Mouse (Mus musculus): ENCODE results near the gene Pacsin2. TPM values are rescaled to one million over a fixed set of nuclear protein-coding genes. Genes with fewer than 3 reads are reported as not detected.

Gene Pacsin2
- polyA plus RNA-seq, 1 experiment: 94.9 TPM

DNA sequence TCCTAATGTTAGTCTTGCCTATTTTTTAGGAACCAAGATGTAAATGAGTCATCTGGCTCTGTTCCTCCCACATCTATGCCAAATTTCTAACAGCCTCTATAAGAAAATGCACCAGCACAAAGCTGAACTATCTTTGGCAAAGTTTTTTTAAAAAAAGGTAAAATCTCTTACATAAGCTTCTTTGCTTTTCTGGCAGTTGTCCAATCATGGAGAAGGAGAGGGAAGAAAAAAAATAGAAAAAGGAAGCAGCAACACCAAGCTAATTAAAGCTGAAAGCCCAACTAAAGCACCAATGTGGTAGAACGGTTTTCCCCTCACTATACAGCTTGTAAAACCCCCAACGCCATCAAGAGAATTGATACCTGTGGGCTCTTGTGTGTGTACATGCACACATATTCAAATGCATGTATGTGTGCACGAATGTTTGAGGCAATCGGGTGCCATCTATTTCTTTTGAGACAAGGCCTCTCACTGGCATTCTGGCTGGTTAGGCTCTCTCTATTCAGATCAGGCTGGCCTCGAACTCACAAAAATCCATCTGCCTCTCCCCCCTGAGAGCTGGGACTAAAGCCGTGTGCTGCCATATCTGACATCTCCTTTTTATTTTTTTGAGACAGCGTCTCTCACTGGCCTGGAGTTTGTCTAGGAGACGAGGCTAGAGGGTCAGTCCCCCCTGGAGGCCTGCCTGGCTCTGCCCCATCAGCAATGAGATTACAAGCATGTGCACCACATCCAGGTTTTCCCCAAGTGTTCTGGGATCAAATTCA lies 28.9 kb downstream of the Pacsin2 start:
- no peak overlapping the region for H3K27ac ChIP-seq (ENCODE audit: insufficient read depth, low read length)
- no peaks in the 10 kb centered on the region for H3K27me3 ChIP-seq (ENCODE audit: control insufficient read depth, insufficient read depth, low read length)
- H3K4me1 ChIP-seq (ENCODE audit: control insufficient read depth, insufficient read depth, low read length): no peaks in the 10 kb centered on the region
- WGBS: 78% methylated on average over 8 of the region's 8 CpGs
- TF ChIP-seq POLR2A (IDR thresholded peaks at IDR 0.05; ENCODE audit: borderline replicate concordance, insufficient read depth, low read length): no peak
- TF ChIP-seq CTCF (IDR thresholded peaks at IDR 0.05; ENCODE audit: borderline replicate concordance, insufficient read depth, low read depth, low read length): no peak
- H3K4me3 ChIP-seq (replicated peaks; ENCODE audit: insufficient read depth, low read depth, low read length): no peak overlapping the region
- DNase-seq: no peak

DNA sequence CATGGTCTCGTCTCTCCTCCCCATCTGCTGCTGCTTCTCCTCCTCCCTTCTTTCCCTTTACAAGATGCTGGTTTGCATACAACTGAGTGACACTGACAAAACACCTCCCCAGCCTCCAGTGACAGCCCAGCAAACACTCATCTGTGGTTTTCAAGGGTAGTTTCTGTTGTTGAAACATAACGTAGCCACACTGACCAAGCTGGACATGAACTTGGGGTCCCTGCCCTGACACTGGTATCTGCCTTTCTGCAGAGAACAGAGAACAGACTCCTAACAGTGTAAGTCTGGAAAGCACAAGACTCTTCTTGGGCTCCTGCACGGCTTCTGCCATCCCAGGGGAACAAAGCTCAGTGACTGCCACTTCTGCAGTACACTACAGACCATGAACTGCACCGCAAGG lies 29.7 kb downstream of the Pacsin2 start:
- H3K27ac ChIP-seq (ENCODE audit: insufficient read depth, low read length): no peak overlapping the region
- 79% methylated on average over 4 of the region's 4 CpGs for WGBS
- H3K27me3 ChIP-seq (ENCODE audit: control insufficient read depth, insufficient read depth, low read length): no peaks in the 10 kb centered on the region
- no peak overlapping the region for H3K4me3 ChIP-seq (replicated peaks; ENCODE audit: insufficient read depth, low read depth, low read length)
- no peaks in the 10 kb centered on the region for H3K4me1 ChIP-seq (ENCODE audit: control insufficient read depth, insufficient read depth, low read length)
- DNase-seq: no peak
- TF ChIP-seq CTCF (IDR thresholded peaks at IDR 0.05; ENCODE audit: borderline replicate concordance, insufficient read depth, low read depth, low read length): no peak
- no peak for TF ChIP-seq POLR2A (IDR thresholded peaks at IDR 0.05; ENCODE audit: borderline replicate concordance, insufficient read depth, low read length)

- DNase-seq: no peak
- Histone ChIP-seq H3K27ac (ENCODE audit: insufficient read depth, low read length) (no peak overlapping the region), H3K4me1 (ENCODE audit: control insufficient read depth, insufficient read depth, low read length) (no peaks in the 10 kb centered on the region), H3K27me3 (ENCODE audit: control insufficient read depth, insufficient read depth, low read length) (no peaks in the 10 kb centered on the region), H3K4me3 (replicated peaks; ENCODE audit: insufficient read depth, low read depth, low read length) (no peak overlapping the region)
- WGBS: 89% methylated on average over 2 of the region's 2 CpGs
- TF ChIP-seq POLR2A (IDR thresholded peaks at IDR 0.05; ENCODE audit: borderline replicate concordance, insufficient read depth, low read length) (no peak), CTCF (IDR thresholded peaks at IDR 0.05; ENCODE audit: borderline replicate concordance, insufficient read depth, low read depth, low read length) (no peak)
Measured at GRCm38 (mm10) chr15:83433344-83433743, 31.1 kb downstream of the Pacsin2 start.

DNA sequence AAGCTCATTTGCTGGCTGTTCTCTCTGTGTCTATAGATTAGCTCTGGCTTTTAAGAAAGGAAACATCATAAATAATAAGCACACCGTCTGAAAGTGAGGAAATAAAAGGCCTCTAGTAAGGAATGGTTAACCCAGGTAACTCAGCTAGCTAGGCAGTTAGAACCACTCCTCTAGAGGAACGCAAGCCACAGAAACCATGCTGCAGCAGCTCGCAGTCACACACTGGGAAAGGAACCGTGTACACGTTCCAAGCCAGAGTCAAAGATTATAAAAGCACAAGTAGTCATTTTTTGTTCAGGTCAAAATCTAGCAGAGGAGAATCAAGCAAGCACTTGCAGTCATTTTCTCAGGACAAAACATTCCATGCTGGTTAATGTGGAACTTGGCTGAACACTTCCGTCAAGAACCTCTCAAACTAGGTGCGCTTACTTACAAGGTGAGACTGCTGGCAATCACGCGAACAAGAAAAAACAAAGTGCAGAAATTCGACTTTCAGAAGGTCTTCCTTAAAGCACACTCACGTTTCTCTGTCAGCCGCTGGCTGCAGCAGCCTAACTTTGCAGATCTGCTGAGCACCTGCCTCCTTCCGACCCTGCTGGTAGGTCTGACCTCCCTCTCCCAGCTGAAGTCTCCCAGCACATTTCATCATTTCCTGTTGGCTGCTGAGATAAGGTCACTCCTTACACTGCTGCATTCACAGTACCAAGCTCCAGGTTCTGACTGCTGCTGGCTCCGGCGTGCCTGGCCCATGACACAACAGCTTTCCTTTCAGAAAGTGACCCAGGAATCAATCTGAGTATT lies 32.0 kb downstream of the Pacsin2 start:
- Histone ChIP-seq H3K4me3 (replicated peaks; ENCODE audit: insufficient read depth, low read depth, low read length) (no peak overlapping the region), H3K4me1 (ENCODE audit: control insufficient read depth, insufficient read depth, low read length) (no peaks in the 10 kb centered on the region), H3K27me3 (ENCODE audit: control insufficient read depth, insufficient read depth, low read length) (no peaks in the 10 kb centered on the region), H3K27ac (ENCODE audit: insufficient read depth, low read length) (no peak overlapping the region)
- no peak for DNase-seq
- TF ChIP-seq CTCF (IDR thresholded peaks at IDR 0.05; ENCODE audit: borderline replicate concordance, insufficient read depth, low read depth, low read length) (no peak), POLR2A (IDR thresholded peaks at IDR 0.05; ENCODE audit: borderline replicate concordance, insufficient read depth, low read length) (no peak)
- WGBS: 74% methylated on average over 15 of the region's 15 CpGs

DNA sequence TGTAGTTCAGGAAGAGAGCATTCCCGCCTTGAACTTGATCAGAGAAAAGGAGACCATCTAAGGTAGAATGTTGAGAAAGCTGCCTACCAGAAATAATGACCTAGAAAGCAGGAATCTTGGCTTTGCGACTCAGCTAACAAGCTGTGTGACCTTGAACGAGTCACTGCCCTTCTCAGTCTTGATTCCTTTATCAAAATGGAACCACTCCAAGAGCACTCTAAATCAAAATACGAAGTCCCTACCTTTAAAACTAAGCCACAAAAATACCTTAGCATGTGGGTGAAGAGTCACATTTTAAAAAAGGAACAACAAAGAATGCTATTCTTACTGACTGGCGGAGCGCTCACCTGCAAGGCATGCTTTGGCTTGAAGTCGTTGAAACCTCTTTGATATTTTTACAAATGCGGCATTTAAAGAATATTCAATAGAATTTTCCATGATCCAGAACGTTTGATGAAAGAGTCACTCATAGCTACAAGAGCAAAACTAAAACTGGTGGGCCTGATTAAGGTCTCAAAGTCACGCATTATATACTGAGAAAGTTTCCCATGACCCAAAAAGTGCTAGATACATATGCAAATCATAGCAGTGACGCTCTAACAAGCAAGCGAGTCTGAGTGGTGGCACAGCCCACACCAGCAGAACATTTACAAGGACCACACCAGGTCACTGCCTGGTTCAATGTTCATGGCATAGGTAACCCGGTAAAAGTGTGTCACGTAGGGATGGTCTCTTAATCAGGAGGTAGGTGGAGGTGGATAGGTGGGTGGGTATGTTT lies 33.2 kb downstream of the Pacsin2 start:
- H3K4me3 ChIP-seq (replicated peaks; ENCODE audit: insufficient read depth, low read depth, low read length): no peak overlapping the region
- WGBS: 90% methylated on average over 14 of the region's 14 CpGs
- no peak for TF ChIP-seq CTCF (IDR thresholded peaks at IDR 0.05; ENCODE audit: borderline replicate concordance, insufficient read depth, low read depth, low read length)
- no peak for TF ChIP-seq POLR2A (IDR thresholded peaks at IDR 0.05; ENCODE audit: borderline replicate concordance, insufficient read depth, low read length)
- H3K4me1 ChIP-seq (ENCODE audit: control insufficient read depth, insufficient read depth, low read length): no peaks in the 10 kb centered on the region
- no peak for DNase-seq
- H3K27ac ChIP-seq (ENCODE audit: insufficient read depth, low read length): no peak overlapping the region
- H3K27me3 ChIP-seq (ENCODE audit: control insufficient read depth, insufficient read depth, low read length): no peaks in the 10 kb centered on the region

GRCm38 (mm10) chr15:83430419-83430818 lies 34.0 kb downstream of the Pacsin2 start:
- Histone ChIP-seq H3K27me3 (ENCODE audit: control insufficient read depth, insufficient read depth, low read length) (no peaks in the 10 kb centered on the region), H3K4me3 (replicated peaks; ENCODE audit: insufficient read depth, low read depth, low read length) (no peak overlapping the region), H3K4me1 (ENCODE audit: control insufficient read depth, insufficient read depth, low read length) (no peaks in the 10 kb centered on the region; the same call in 1 of the 2 replicates), H3K27ac (ENCODE audit: insufficient read depth, low read length) (no peak overlapping the region)
- DNase-seq: no peak
- 84% methylated on average over 7 of the region's 7 CpGs for WGBS
- TF ChIP-seq CTCF (IDR thresholded peaks at IDR 0.05; ENCODE audit: borderline replicate concordance, insufficient read depth, low read depth, low read length) (no peak), POLR2A (IDR thresholded peaks at IDR 0.05; ENCODE audit: borderline replicate concordance, insufficient read depth, low read length) (no peak)

- Histone ChIP-seq H3K27ac (ENCODE audit: insufficient read depth, low read length) (no peak overlapping the region), H3K27me3 (ENCODE audit: control insufficient read depth, insufficient read depth, low read length) (no peaks in the 10 kb centered on the region), H3K4me3 (replicated peaks; ENCODE audit: insufficient read depth, low read depth, low read length) (no peak overlapping the region), H3K4me1 (ENCODE audit: control insufficient read depth, insufficient read depth, low read length) (no peaks in the 10 kb centered on the region; the same call in 1 of the 2 replicates)
- TF ChIP-seq POLR2A (IDR thresholded peaks at IDR 0.05; ENCODE audit: borderline replicate concordance, insufficient read depth, low read length) (no peak), CTCF (IDR thresholded peaks at IDR 0.05; ENCODE audit: borderline replicate concordance, insufficient read depth, low read depth, low read length) (no peak)
- no peak for DNase-seq
- 79% methylated on average over 1 of the region's 1 CpGs for WGBS
Measured at GRCm38 (mm10) chr15:83428586-83428985, 35.8 kb downstream of the Pacsin2 start.

All from cerebellum, adult 2 months (tissue).